Mouse (Mus musculus): Measurements from ENCODE around the gene Vmn1r196.
"Not testable (repeated sequence)": the region's sequence is repeated elsewhere in the genome, so short reads cannot be mapped to it uniquely, and the experiment has no call there.

The Vmn1r196 gene

DNA sequence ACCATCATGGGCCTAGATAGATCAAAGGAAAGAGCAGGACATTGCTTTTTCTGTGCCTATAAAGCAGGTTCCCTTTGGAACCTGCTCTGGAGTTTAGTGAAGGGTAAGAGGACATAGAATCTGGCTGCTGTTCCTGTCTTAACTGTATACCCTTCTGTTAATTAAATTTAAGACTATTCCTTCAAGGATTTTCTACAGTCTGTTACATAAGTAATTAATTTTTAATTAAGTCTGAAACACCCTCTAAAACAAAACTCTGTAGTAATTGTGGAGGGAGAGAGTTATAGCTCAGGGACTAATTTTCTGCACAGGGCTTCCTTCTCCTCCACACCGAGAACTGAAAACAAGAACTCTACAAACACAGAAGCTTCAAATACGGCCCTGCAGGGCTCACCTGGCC is at the start of gene Vmn1r196:
Vmn1r196 (plus strand) TSS at position 301 of the 400 bp plus-strand sequence.
- DNase-seq: no peak

GRCm38 (mm10) chr13:22243915-22244314 is 45.8 kb upstream of the Vmn1r196 start, which contains the start of gene Vmn1r194:
Gene Vmn1r194, plus strand, starts transcription at chr13:22244215.
- DNase-seq: no peak

DNA sequence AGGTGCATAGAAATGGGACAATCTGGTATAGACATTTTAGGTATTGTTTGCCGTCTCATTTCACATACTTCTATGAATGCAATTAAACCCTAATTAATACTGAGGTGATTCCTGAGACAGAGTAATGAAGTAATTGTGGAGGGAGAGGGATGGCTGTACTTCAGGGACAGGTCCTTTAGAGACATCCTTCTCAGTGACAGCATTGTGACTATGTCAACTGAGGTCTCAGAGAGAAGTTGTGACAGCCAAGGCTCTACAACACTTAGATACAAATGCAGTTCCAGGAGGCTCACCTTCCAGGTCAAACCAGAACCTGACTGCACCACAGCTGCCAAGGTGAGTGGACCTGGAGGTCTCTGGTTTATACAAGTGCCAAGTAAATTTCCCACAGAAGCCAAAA is 19.5 kb upstream of the Vmn1r196 start, which contains the start of gene Vmn1r195:
Vmn1r195 (plus strand) TSS at position 301 of the 400 bp plus-strand sequence.
- DNase-seq: not testable (repeated sequence)

- no peak for DNase-seq
Measured at GRCm38 (mm10) chr13:22271721-22272120, 18.0 kb upstream of the Vmn1r196 start.

- DNase-seq: peak; percentile 21
Measured at GRCm38 (mm10) chr13:22284578-22284977, 5.1 kb upstream of the Vmn1r196 start.

- not testable (repeated sequence) for DNase-seq
Measured at GRCm38 (mm10) chr13:22308075-22308474, 18.4 kb downstream of the Vmn1r196 start.

DNA sequence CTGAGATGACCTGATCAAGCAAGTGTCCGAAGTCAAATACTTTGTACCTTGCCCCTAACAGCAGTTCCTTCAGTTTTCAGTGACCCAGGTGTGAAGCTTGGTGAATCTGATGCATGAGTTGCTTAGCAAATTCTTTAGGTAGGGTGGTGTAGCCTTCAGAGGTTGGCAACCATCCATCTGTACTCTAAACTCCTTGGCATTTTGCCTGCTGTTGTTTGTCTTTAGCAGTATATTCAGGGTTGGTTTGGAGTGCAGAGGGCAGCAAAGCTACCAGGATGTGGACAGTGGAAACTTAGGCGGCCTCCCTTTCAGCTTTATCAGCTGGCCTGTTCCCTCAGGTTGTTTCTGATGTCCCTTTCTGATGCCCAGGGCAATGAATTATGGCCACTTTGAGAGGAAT is 25.6 kb downstream of the Vmn1r196 start:
- DNase-seq: no peak

GRCm38 (mm10) chr13:22317366-22317765 is 27.6 kb downstream of the Vmn1r196 start:
- no peak for DNase-seq

GRCm38 (mm10) chr13:22320091-22320490 is 30.4 kb downstream of the Vmn1r196 start:
- DNase-seq: no peak

- no peak for DNase-seq
Measured at GRCm38 (mm10) chr13:22324289-22324688, 34.6 kb downstream of the Vmn1r196 start, which contains the start of gene Vmn1r197. Gene Vmn1r197, plus strand, starts transcription at chr13:22324589.

- no peak for DNase-seq
Measured at GRCm38 (mm10) chr13:22333269-22333668, 43.5 kb downstream of the Vmn1r196 start.

GRCm38 (mm10) chr13:22335565-22335964 is 45.8 kb downstream of the Vmn1r196 start:
- DNase-seq: no peak
